7 mouse cellular contexts compared by ENCODE assay signal in genomic region chr3:96104261-96105065, GRCm38 (mm10). TPM values are rescaled to one million over a fixed set of nuclear protein-coding genes. Genes with fewer than 3 reads are reported as not detected.
DNase-seq lines count a peak whose midpoint lies in the region; ATAC-seq lines count a peak whose summit lies in the region.

Otud7b (plus strand) TSS chr3:96104527.

- H3K9me3 ChIP-seq in intestine, embryonic 15.5 days, result no peaks in the 10 kb centered on the region
- H3K9me3 ChIP-seq in midbrain, embryonic 11.5 days (ENCODE audit: control insufficient read depth, low read length), result no peaks in the 10 kb centered on the region

- H3K27me3 ChIP-seq in intestine, embryonic 15.5 days (replicated peaks), result no peaks in the 10 kb centered on the region
- H3K27me3 ChIP-seq in midbrain, embryonic 11.5 days (ENCODE audit: control insufficient read depth, insufficient read depth, low read length), result no peaks in the 10 kb centered on the region; the same call in 1 of the 2 replicates

- peak within 1 kb of the TSS; percentile 90 for H3K4me3 ChIP-seq in intestine, embryonic 15.5 days (replicated peaks)
- H3K4me3 ChIP-seq in midbrain, embryonic 11.5 days (ENCODE audit: low read depth, low read length), result peak within 1 kb of the TSS; percentile 86

- intact Hi-C loops in gastrocnemius, postnatal 36 days (cut with DNase I), result no loop called here
- intact Hi-C loops in left cerebral cortex, postnatal 4 days (cut with DNase I), result no loop called here

- H3K27ac ChIP-seq in intestine, embryonic 15.5 days, result peak within 1 kb of the TSS; percentile 96
- peak within 1 kb of the TSS; percentile 63 for H3K27ac ChIP-seq in midbrain, embryonic 11.5 days (ENCODE audit: low read depth, low read length)

- H3K4me2 ChIP-seq in intestine, embryonic 15.5 days (replicated peaks), result peak within 1 kb of the TSS; percentile 73
- peak within 1 kb of the TSS; percentile 61 for H3K4me2 ChIP-seq in midbrain, embryonic 11.5 days

- DNase-seq in adrenal gland, adult 2 months, result peak; percentile 89
- peak; percentile 92 for DNase-seq in embryo, embryonic 11 days
- DNase-seq in gastrocnemius, postnatal 36 days, result peak; percentile 76 to 81
- DNase-seq in left cerebral cortex, postnatal 4 days, result peak; percentile 84
- DNase-seq in midbrain, embryonic 11.5 days (ENCODE audit: low spot score, missing footprints), result peak; percentile 99
- peak; percentile 87 for DNase-seq in skeletal muscle tissue, adult 2 months (ENCODE audit: low read depth, low spot score)

- peaks cover 12% of the 10 kb centered on the region for H3K4me1 ChIP-seq in intestine, embryonic 15.5 days (replicated peaks)
- H3K4me1 ChIP-seq in midbrain, embryonic 11.5 days (ENCODE audit: control insufficient read depth, insufficient read depth, low read length), result peaks cover 13% of the 10 kb centered on the region

- H3K9ac ChIP-seq in intestine, embryonic 15.5 days, result peak within 1 kb of the TSS; percentile 89
- H3K9ac ChIP-seq in midbrain, embryonic 11.5 days (ENCODE audit: low read length), result peak within 1 kb of the TSS; percentile 94

- under 1% methylated on average over 75 of the region's 84 CpGs for WGBS in intestine, embryonic 15.5 days
- under 1% methylated on average over 80 of the region's 84 CpGs for WGBS in midbrain, embryonic 11.5 days

- ATAC-seq in intestine, embryonic 15.5 days, result peak; percentile 94
- peak; percentile 90 for ATAC-seq in midbrain, embryonic 11.5 days (ENCODE audit: low FRiP score)

- H3K36me3 ChIP-seq in intestine, embryonic 15.5 days, result no peaks in the 10 kb centered on the region
- no peaks in the 10 kb centered on the region for H3K36me3 ChIP-seq in midbrain, embryonic 11.5 days (ENCODE audit: control insufficient read depth, insufficient read depth, low read length)

RNA-seq across cellular contexts. Expression of gene Otud7b, which starts in this region (rescaled TPM):
- total RNA-seq in adrenal gland, adult 2 months (2021), result 10 to 100 TPM; 25.0 to 38.2 TPM
- 16.3 and 19.7 TPM in 2 replicates for polyA plus RNA-seq in adrenal gland, adult 2 months (2012; rRNA removed)
- 10 to 100 TPM; 46.6 to 49.0 TPM for total RNA-seq in gastrocnemius, postnatal 36 days (2021)
- 18.7 and 19.8 TPM in 2 replicates for polyA plus RNA-seq in intestine, embryonic 15.5 days (2015; fragmentation: Nextera tagmentation; extraction: Ambion mirVana)
- 10 to 100 TPM; 17.6 to 17.9 TPM for total RNA-seq in left cerebral cortex, postnatal 4 days (2021)
- 8.8 and 9.4 TPM in 2 replicates for polyA plus RNA-seq in midbrain, embryonic 11.5 days (2014; fragmentation: Nextera tagmentation; extraction: Ambion mirVana)

Comparison
In these comparisons a context has a peak if more than half of its experiments do, and no peak if none do; other contexts are left out.
1. Peak in every context shown above with its lines: DNase-seq, ATAC-seq, H3K4me3 ChIP-seq and H3K27ac ChIP-seq.